Mouse (Mus musculus) cerebellum, adult 9-10 months (tissue): ENCODE measurements around the gene Wdr24.
"Not testable (repeated sequence)": the region's sequence is repeated elsewhere in the genome, so short reads cannot be mapped to it uniquely, and the experiment has no call there.

ENCODE experiments used
- DNase-seq: peaks from one replicate; pipeline ENCODE4 v3.0.0; 2022

Wdr24 gene

GRCm38 (mm10) chr17:25861704-25862612 is 38.5 kb downstream of the Wdr24 start:
- DNase-seq = no peak

DNA sequence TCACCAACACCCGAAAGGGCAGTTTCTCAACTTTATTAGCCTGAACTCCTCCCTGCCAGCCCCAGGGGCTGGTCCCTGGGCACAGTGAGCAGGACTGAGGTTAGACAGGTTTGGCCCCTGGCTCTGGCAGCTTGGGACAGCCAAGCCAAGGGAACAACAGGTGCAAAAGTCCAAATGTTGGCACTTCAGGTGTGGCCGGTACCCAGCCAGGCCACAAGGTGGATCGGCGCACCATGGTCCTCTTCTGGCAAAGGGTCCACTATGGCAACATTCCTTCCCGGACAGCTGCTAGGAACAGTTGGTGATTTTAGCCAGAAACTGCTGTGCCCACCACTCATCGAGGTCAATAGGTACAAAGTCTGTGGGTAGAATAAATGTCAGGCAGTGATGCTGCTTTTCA is 40.3 kb downstream of the Wdr24 start:
- DNase-seq = no peak

GRCm38 (mm10) chr17:25864311-25864710 is 40.9 kb downstream of the Wdr24 start:
- no peak for DNase-seq

- DNase-seq = no peak
Measured at GRCm38 (mm10) chr17:25865288-25865687, 41.9 kb downstream of the Wdr24 start.

- DNase-seq = peak; percentile 29
Measured at GRCm38 (mm10) chr17:25866172-25866571, 42.7 kb downstream of the Wdr24 start.

GRCm38 (mm10) chr17:25867509-25867835 is 44.0 kb downstream of the Wdr24 start:
- no peak for DNase-seq

DNA sequence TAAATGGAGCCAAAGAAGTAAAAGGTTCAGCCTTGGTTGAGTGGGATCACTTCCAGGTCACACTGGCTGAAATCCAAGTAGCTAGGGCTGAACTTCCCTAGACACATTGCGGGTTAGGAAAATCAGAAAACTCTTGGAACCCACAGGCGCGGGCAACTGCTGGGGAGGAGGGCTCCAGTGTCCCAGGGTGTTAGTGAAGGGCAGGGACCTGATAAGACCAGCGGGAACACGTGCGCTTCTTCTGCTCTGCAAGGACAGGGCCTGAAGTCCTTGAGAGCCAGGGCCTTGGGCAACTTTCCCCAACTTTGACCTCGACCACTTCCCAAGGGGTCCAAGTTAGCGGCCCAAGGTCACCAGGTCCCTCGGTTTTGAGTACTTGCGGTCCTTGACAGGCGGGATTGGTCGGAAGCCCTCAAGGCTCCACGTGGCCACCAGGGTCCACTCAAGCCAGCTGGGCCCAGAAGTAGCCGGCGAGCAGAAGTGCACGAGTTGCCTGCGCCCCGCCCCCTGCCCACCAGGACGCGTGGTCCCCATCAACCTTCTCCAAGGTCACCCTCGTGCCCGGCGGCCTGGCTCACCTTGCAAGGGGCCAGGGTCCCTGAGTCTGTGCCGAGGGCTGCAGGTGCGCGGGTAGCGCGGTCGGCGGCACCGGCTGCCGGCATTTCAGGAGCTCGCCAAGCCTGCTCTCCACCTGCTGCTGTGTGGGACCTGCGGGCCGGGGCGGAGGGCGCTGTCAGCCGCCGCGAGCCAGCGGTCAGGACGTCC is 44.6 kb downstream of the Wdr24 start:
- peak; percentile 71 for DNase-seq

GRCm38 (mm10) chr17:25868601-25869191 is 45.3 kb downstream of the Wdr24 start, which contains the start of gene Mcrip2:
Gene Mcrip2, minus strand, starts transcription at chr17:25868764.
- peak; percentile 85 for DNase-seq

GRCm38 (mm10) chr17:25869498-25869897 is 46.1 kb downstream of the Wdr24 start:
- peak; percentile 48 for DNase-seq

- no peak for DNase-seq
Measured at GRCm38 (mm10) chr17:25869954-25870353, 46.5 kb downstream of the Wdr24 start.

DNA sequence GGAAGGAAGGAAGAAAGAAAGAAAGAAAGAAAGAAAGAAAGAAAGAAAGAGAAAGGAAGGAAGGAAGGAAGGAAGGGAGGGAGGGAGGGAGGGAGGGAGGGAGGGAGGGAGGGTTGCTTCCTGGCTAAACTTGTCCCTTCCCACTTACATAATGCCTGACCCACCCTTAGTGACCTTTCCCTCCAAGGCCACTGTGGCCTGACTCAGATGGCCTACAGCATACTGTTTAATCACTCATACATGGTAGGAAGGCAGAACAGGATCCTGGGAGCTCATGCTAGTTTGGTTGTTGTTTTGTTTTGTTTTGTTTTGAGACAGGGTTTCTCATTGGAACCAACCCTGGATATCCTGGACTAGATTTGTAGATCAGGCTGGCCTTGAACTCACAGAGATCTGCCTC is 48.1 kb downstream of the Wdr24 start:
- DNase-seq = not testable (repeated sequence)

DNA sequence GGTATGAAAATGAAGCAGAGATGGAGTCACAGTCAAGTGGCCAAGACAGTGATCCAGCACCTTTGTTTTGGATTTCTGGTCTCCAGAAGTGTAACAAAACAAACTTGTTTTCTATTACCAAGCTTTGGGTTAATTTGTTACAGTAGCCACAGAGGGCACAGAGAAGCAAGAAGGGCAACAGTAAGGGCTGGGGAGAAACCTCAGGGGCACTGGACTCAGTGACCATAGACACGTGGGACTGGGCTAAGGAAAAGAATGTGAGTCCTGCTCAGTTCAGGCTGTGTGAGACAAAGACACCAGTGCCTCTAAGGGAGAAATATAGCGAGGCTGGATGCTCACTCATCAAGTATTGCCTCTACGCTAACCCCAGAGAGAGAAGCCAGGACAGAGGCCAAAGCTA is 49.2 kb downstream of the Wdr24 start:
- peak; percentile 33 for DNase-seq

- DNase-seq = peak; percentile 39
Measured at GRCm38 (mm10) chr17:25873405-25874147, 50.1 kb downstream of the Wdr24 start.

DNA sequence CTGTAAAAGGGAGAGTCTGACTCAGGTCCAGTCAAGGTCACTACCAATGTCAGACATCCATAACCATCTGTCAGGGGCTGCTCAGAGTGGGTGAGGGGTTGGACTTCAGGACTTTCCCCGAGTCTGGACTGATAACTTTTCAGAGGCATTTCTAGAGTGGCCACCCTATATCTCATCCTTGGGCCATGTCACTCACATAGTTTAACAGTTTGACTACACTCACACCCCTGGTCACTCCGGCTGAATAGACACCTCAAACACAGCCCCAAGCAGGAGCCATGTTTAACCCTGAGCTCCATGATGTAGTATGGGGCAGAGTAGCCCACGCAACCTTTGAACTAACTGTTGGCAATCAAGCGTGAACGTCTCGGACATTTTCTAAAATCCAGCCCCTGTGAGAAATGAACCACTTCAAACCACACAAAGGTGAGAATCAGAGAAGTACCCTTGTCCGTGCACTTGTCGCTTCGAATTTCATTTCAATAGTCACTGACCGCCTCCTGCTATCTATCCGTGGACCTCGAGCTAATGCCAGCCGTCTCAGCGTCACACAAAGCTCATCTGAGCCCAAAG is 50.8 kb downstream of the Wdr24 start:
- no peak for DNase-seq

DNA sequence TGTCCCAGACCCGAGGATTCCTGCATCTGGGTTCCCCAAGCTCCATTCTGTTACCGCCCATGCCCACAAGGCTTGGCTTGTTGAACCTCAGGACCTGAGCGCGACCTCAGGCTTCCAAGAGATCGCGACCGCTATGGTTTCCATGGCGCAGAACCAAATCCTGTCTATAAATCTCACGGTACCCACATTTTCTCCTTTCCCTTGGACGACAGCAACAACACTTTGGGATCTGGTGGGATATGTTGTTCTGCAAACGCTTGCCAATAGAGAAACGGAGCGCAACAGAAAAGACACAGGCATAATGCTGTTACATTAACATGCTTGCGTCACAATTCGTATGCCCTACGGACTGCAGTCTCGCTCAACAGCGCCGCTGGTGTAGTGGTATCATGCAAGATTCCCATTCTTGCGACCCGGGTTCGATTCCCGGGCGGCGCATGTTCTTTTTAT is 51.3 kb downstream of the Wdr24 start, which contains the start of gene Mettl26:
Mettl26 (plus strand) TSS at position 354 of the 450 bp plus-strand sequence.
- peak; percentile 96 for DNase-seq

GRCm38 (mm10) chr17:25875171-25876136 is 52.0 kb downstream of the Wdr24 start:
- DNase-seq = peak; percentile 90

- DNase-seq = no peak
Measured at GRCm38 (mm10) chr17:25876347-25876915, 53.0 kb downstream of the Wdr24 start.

GRCm38 (mm10) chr17:25877025-25877424 is 53.6 kb downstream of the Wdr24 start:
- no peak for DNase-seq

GRCm38 (mm10) chr17:25877741-25878610 is 54.5 kb downstream of the Wdr24 start:
- no peak for DNase-seq
